Mouse (Mus musculus): Measurements from ENCODE around the gene Gm3147. TPM values are rescaled to one million over a fixed set of nuclear protein-coding genes. Genes with fewer than 3 reads are reported as not detected.
"Not testable (repeated sequence)": the region's sequence is repeated elsewhere in the genome, so short reads cannot be mapped to it uniquely, and the experiment has no call there.

Gene Gm3147
- not detected in 2 replicates for polyA plus RNA-seq (2016; fragmentation: Nextera tagmentation; extraction: Ambion mirVana)

GRCm38 (mm10) chr5:94616242-94616641, at the start of gene Gm3147:
Gene Gm3147, minus strand, starts transcription at chr5:94616342.
- H3K36me3 ChIP-seq; H3K9me3 ChIP-seq; ATAC-seq (ENCODE audit: insufficient number of reproducible peaks, insufficient read depth, low FRiP score, low TSS enrichment, low read depth); H3K4me3 ChIP-seq (replicated peaks); H3K27me3 ChIP-seq; H3K4me2 ChIP-seq; H3K9ac ChIP-seq (replicated peaks); H3K27ac ChIP-seq; H3K4me1 ChIP-seq (replicated peaks): not testable (repeated sequence)
- WGBS = no CpG with 5 or more reads among the region's 1 CpGs

- H3K9ac ChIP-seq (replicated peaks); H3K27ac ChIP-seq; H3K4me2 ChIP-seq; H3K4me3 ChIP-seq (replicated peaks); H3K9me3 ChIP-seq; H3K36me3 ChIP-seq; H3K4me1 ChIP-seq (replicated peaks); H3K27me3 ChIP-seq; ATAC-seq (ENCODE audit: insufficient number of reproducible peaks, insufficient read depth, low FRiP score, low TSS enrichment, low read depth): not testable (repeated sequence)
- WGBS = no CpG with 5 or more reads among the region's 2 CpGs
Measured at GRCm38 (mm10) chr5:94648082-94648481, 31.9 kb upstream of the Gm3147 start, which contains the start of gene Gm6205. Gene Gm6205, plus strand, starts transcription at chr5:94648382.

- no CpG with 5 or more reads among the region's 2 CpGs for WGBS
Measured at GRCm38 (mm10) chr5:94623679-94624078, 7.5 kb upstream of the Gm3147 start, which contains the start of gene Gm6509. Gene Gm6509, plus strand, starts transcription at chr5:94623979.

More at GRCm38 (mm10) chr5:94623679-94624078, 7.5 kb upstream of the Gm3147 start, which contains the start of gene Gm6509:
- not testable (repeated sequence) for H3K4me3 ChIP-seq (replicated peaks); H3K27ac ChIP-seq; ATAC-seq (ENCODE audit: insufficient number of reproducible peaks, insufficient read depth, low FRiP score, low TSS enrichment, low read depth); H3K4me2 ChIP-seq; H3K36me3 ChIP-seq; H3K9me3 ChIP-seq; H3K27me3 ChIP-seq; H3K4me1 ChIP-seq (replicated peaks); H3K9ac ChIP-seq (replicated peaks)

Other genes with a start within 250 kb of the Gm3147 start
- gene Gm7682, start 170.6 kb downstream of the Gm3147 start, polyA plus RNA-seq (2016; fragmentation: Nextera tagmentation; extraction: Ambion mirVana) = not detected in 2 replicates
- not detected in 2 replicates for gene Gm3139, start 90.1 kb downstream of the Gm3147 start, polyA plus RNA-seq (2016; fragmentation: Nextera tagmentation; extraction: Ambion mirVana)
- not detected in 2 replicates for gene Gm6509, start 7.6 kb upstream of the Gm3147 start, polyA plus RNA-seq (2016; fragmentation: Nextera tagmentation; extraction: Ambion mirVana)
- not detected in 2 replicates for gene Gm6205, start 32.0 kb upstream of the Gm3147 start, polyA plus RNA-seq (2016; fragmentation: Nextera tagmentation; extraction: Ambion mirVana)
- gene Gm3183, start 249.1 kb upstream of the Gm3147 start, polyA plus RNA-seq (2016; fragmentation: Nextera tagmentation; extraction: Ambion mirVana) = not detected in 2 replicates